Mouse (Mus musculus): ENCODE results near the gene Slc16a1. TPM values are rescaled to one million over a fixed set of nuclear protein-coding genes. Genes with fewer than 3 reads are reported as not detected.

Slc16a1 gene
- polyA plus RNA-seq, 1 experiment, result 41.6 TPM

- Histone ChIP-seq H3K4me1 (ENCODE audit: control insufficient read depth, insufficient read depth, low read length) (no peaks in the 10 kb centered on the region; the same call in none of the 2 replicates), H3K27ac (ENCODE audit: control insufficient read depth, insufficient read depth, low read depth, low read length, poor library complexity) (no peak overlapping the region), H3K4me3 (replicated peaks; ENCODE audit: control insufficient read depth, low read depth, low read length) (no peak overlapping the region)
- TF ChIP-seq CTCF (IDR thresholded peaks at IDR 0.05; ENCODE audit: control insufficient read depth, insufficient read depth, low read length) (no peak), POLR2A (IDR thresholded peaks at IDR 0.05; ENCODE audit: borderline replicate concordance, control insufficient read depth, low read depth, low read length) (no peak)
- 61% methylated on average over 4 of the region's 4 CpGs for WGBS
These were observed 4.6 kb downstream of the Slc16a1 start for GRCm38 (mm10) chr3:104643113-104643512.

GRCm38 (mm10) chr3:104643810-104644270 is 5.4 kb downstream of the Slc16a1 start:
- H3K4me1 ChIP-seq (ENCODE audit: control insufficient read depth, insufficient read depth, low read length), result no peaks in the 10 kb centered on the region; the same call in none of the 2 replicates
- no peak overlapping the region for H3K27ac ChIP-seq (ENCODE audit: control insufficient read depth, insufficient read depth, low read depth, low read length, poor library complexity)
- TF ChIP-seq POLR2A (IDR thresholded peaks at IDR 0.05; ENCODE audit: borderline replicate concordance, control insufficient read depth, low read depth, low read length), result no peak
- TF ChIP-seq CTCF (IDR thresholded peaks at IDR 0.05; ENCODE audit: control insufficient read depth, insufficient read depth, low read length), result peak; percentile 77
- no peak overlapping the region for H3K4me3 ChIP-seq (replicated peaks; ENCODE audit: control insufficient read depth, low read depth, low read length)
- WGBS, result 7% methylated on average over 2 of the region's 2 CpGs

GRCm38 (mm10) chr3:104644371-104644770 is 5.9 kb downstream of the Slc16a1 start:
- TF ChIP-seq POLR2A (IDR thresholded peaks at IDR 0.05; ENCODE audit: borderline replicate concordance, control insufficient read depth, low read depth, low read length) (no peak), CTCF (IDR thresholded peaks at IDR 0.05; ENCODE audit: control insufficient read depth, insufficient read depth, low read length) (no peak)
- WGBS, result 79% methylated on average over 1 of the region's 1 CpGs
- no peak overlapping the region; the same call in 1 of the 2 replicates for H3K27ac ChIP-seq (ENCODE audit: control insufficient read depth, insufficient read depth, low read depth, low read length, poor library complexity)
- no peak overlapping the region for H3K4me3 ChIP-seq (replicated peaks; ENCODE audit: control insufficient read depth, low read depth, low read length)
- H3K4me1 ChIP-seq (ENCODE audit: control insufficient read depth, insufficient read depth, low read length), result no peaks in the 10 kb centered on the region; the same call in none of the 2 replicates

DNA sequence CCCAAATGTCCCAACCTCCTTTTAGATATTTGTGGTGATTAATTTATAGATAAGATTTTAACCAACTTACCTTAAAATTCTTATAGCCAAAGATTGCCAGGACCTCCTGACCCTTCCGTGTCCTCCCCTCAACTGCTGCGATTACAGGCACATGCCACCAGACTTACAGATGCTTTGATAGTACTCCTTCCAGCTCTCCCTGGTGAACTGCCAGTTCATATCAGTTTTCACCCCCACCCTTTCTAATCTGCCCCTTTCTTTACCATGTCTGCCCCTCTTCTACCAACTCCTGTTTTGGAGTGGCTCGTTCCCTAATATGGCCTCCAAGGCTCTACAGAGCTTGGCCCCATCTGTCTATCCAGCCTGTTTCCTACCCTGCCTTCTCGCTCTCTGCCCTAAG is 15.8 kb downstream of the Slc16a1 start:
- no peak for TF ChIP-seq POLR2A (IDR thresholded peaks at IDR 0.05; ENCODE audit: borderline replicate concordance, control insufficient read depth, low read depth, low read length)
- TF ChIP-seq CTCF (IDR thresholded peaks at IDR 0.05; ENCODE audit: control insufficient read depth, insufficient read depth, low read length), result no peak
- H3K4me3 ChIP-seq (replicated peaks; ENCODE audit: control insufficient read depth, low read depth, low read length), result no peak overlapping the region
- 70% methylated on average over 4 of the region's 4 CpGs for WGBS
- no peaks in the 10 kb centered on the region for H3K4me1 ChIP-seq (ENCODE audit: control insufficient read depth, insufficient read depth, low read length)
- H3K27ac ChIP-seq (ENCODE audit: control insufficient read depth, insufficient read depth, low read depth, low read length, poor library complexity), result no peak overlapping the region

GRCm38 (mm10) chr3:104654921-104655320 is 16.5 kb downstream of the Slc16a1 start:
- no peaks in the 10 kb centered on the region for H3K4me1 ChIP-seq (ENCODE audit: control insufficient read depth, insufficient read depth, low read length)
- TF ChIP-seq POLR2A (IDR thresholded peaks at IDR 0.05; ENCODE audit: borderline replicate concordance, control insufficient read depth, low read depth, low read length) (no peak), CTCF (IDR thresholded peaks at IDR 0.05; ENCODE audit: control insufficient read depth, insufficient read depth, low read length) (no peak)
- WGBS, result 76% methylated on average over 4 of the region's 4 CpGs
- no peak overlapping the region for H3K4me3 ChIP-seq (replicated peaks; ENCODE audit: control insufficient read depth, low read depth, low read length)
- H3K27ac ChIP-seq (ENCODE audit: control insufficient read depth, insufficient read depth, low read depth, low read length, poor library complexity), result no peak overlapping the region

- Histone ChIP-seq H3K4me3 (replicated peaks; ENCODE audit: control insufficient read depth, low read depth, low read length) (no peak overlapping the region), H3K4me1 (ENCODE audit: control insufficient read depth, insufficient read depth, low read length) (no peaks in the 10 kb centered on the region), H3K27ac (ENCODE audit: control insufficient read depth, insufficient read depth, low read depth, low read length, poor library complexity) (no peak overlapping the region)
- TF ChIP-seq CTCF (IDR thresholded peaks at IDR 0.05; ENCODE audit: control insufficient read depth, insufficient read depth, low read length), result no peak
- TF ChIP-seq POLR2A (IDR thresholded peaks at IDR 0.05; ENCODE audit: borderline replicate concordance, control insufficient read depth, low read depth, low read length), result no peak
- 78% methylated on average over 2 of the region's 2 CpGs for WGBS
These were observed 20.2 kb downstream of the Slc16a1 start for GRCm38 (mm10) chr3:104658706-104659105.

DNA sequence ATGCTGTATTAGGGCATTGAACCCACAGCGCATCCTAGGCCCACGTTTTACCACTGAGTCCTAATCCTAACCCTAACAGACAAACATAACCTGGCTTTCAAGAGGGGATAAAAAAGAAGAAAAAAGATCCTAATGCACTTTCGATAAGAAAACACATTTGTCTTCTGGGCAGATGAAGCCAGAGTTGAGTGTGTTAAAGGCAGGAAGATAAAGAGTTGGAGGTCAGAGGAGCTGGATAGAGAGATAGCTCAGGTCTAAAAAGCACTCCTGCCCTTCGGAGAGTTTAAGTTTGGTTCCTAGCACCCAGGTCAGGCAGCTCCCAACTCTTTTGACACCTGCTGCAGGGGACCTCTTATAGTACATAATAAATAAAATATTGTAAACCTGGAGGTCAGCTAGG is 21.3 kb downstream of the Slc16a1 start:
- no peaks in the 10 kb centered on the region for H3K4me1 ChIP-seq (ENCODE audit: control insufficient read depth, insufficient read depth, low read length)

DNA sequence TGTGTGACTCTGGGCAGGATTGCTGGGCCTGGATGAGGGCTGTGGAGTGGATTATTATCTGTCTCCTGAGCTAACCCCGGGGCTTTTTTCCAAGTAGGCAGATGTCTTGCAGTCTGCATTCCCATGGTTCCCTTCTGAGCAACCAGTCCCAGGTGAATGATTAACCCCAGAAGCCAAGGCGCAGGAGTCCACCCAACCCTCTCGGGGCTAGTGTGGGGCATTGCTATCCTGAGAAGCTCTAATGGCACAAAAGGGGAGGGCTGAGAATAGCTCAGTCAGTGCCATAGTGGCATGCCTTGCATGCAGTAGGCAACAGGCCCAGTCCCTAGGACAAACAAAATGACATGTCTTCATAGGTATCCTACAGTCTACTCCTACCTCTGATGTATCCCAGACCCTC is 22.1 kb downstream of the Slc16a1 start:
- Histone ChIP-seq H3K4me3 (replicated peaks; ENCODE audit: control insufficient read depth, low read depth, low read length) (no peak overlapping the region), H3K4me1 (ENCODE audit: control insufficient read depth, insufficient read depth, low read length) (no peaks in the 10 kb centered on the region), H3K27ac (ENCODE audit: control insufficient read depth, insufficient read depth, low read depth, low read length, poor library complexity) (no peak overlapping the region)
- 86% methylated on average over 3 of the region's 3 CpGs for WGBS
- no peak for TF ChIP-seq POLR2A (IDR thresholded peaks at IDR 0.05; ENCODE audit: borderline replicate concordance, control insufficient read depth, low read depth, low read length)
- TF ChIP-seq CTCF (IDR thresholded peaks at IDR 0.05; ENCODE audit: control insufficient read depth, insufficient read depth, low read length), result no peak

More for the DNA sequence above, 21.3 kb downstream of the Slc16a1 start:
- 69% methylated on average over 4 of the region's 4 CpGs for WGBS
- Histone ChIP-seq H3K4me3 (replicated peaks; ENCODE audit: control insufficient read depth, low read depth, low read length) (no peak overlapping the region), H3K27ac (ENCODE audit: control insufficient read depth, insufficient read depth, low read depth, low read length, poor library complexity) (no peak overlapping the region)
- no peak for TF ChIP-seq POLR2A (IDR thresholded peaks at IDR 0.05; ENCODE audit: borderline replicate concordance, control insufficient read depth, low read depth, low read length)
- TF ChIP-seq CTCF (IDR thresholded peaks at IDR 0.05; ENCODE audit: control insufficient read depth, insufficient read depth, low read length), result no peak

- TF ChIP-seq POLR2A (IDR thresholded peaks at IDR 0.05; ENCODE audit: borderline replicate concordance, control insufficient read depth, low read depth, low read length) (no peak), CTCF (IDR thresholded peaks at IDR 0.05; ENCODE audit: control insufficient read depth, insufficient read depth, low read length) (no peak)
- Histone ChIP-seq H3K27ac (ENCODE audit: control insufficient read depth, insufficient read depth, low read depth, low read length, poor library complexity) (no peak overlapping the region), H3K4me1 (ENCODE audit: control insufficient read depth, insufficient read depth, low read length) (no peaks in the 10 kb centered on the region), H3K4me3 (replicated peaks; ENCODE audit: control insufficient read depth, low read depth, low read length) (no peak overlapping the region)
- WGBS, result 83% methylated on average over 4 of the region's 4 CpGs
These were observed 23.5 kb downstream of the Slc16a1 start for GRCm38 (mm10) chr3:104662007-104662406.

All from bone marrow, adult 2 months (tissue).